Mouse (Mus musculus) hindbrain, embryonic 12.5 days (tissue): Measurements from ENCODE around the gene Nthl1. TPM values are rescaled to one million over a fixed set of nuclear protein-coding genes. Genes with fewer than 3 reads are reported as not detected.
A peak's percentile ranks its signal among the peaks of the same experiment; 100 is the strongest.

Experiments
- ATAC-seq: fragments of 200-750 bp; cut with Nextera tagmentation; 2 replicates; pipeline ENCODE4 v1.8.0; 2017; ENCODE audit warnings: moderate TSS enrichment; ENCODE audit not compliant: low FRiP score
- H3K27ac ChIP-seq: fragments of 300-500 bp; sonication (generic); 2 replicates; pipeline ENCODE4 v1.5.1; 2016; ENCODE audit warnings: mild to moderate bottlenecking
- H3K27me3 ChIP-seq: fragments of 300-500 bp; sonication (generic); 2 replicates; pipeline ENCODE4 v1.6.1; 2016; ENCODE audit warnings: mild to moderate bottlenecking
- H3K36me3 ChIP-seq: fragments of 300-500 bp; sonication (generic); 2 replicates; pipeline ENCODE4 v1.6.1; 2016; ENCODE audit warnings: mild to moderate bottlenecking
- H3K4me1 ChIP-seq: fragments of 300-500 bp; sonication (generic); 2 replicates; pipeline ENCODE4 v1.6.1; 2016
- H3K4me2 ChIP-seq: fragments of 300-500 bp; sonication (generic); replicated peaks from 2 replicates; pipeline ENCODE4 v1.6.1; 2016; ENCODE audit warnings: mild to moderate bottlenecking
- H3K4me3 ChIP-seq: fragments of 300-500 bp; sonication (generic); 2 replicates; pipeline ENCODE4 v1.5.1; 2016; ENCODE audit warnings: mild to moderate bottlenecking
- H3K9ac ChIP-seq: fragments of 300-500 bp; sonication (generic); 2 replicates; pipeline ENCODE4 v1.6.1; 2016; ENCODE audit warnings: mild to moderate bottlenecking, moderate library complexity
- H3K9me3 ChIP-seq: fragments of 300-500 bp; sonication (generic); replicated peaks from 2 replicates; pipeline ENCODE4 v1.6.1; 2016; ENCODE audit warnings: mild to moderate bottlenecking
- WGBS: fragments of 180-500 bp; shearing (Covaris S2); methylation state at CpG from one replicate; pipeline ENCODE4 v1.1.7; 2016; 5-methylcytosine and 5-hydroxymethylcytosine counted together
- polyA plus RNA-seq: library from polyadenylated mRNA; unstranded; fragments of >200 nt; fragmentation: Nextera tagmentation; extraction: Ambion mirVana; gene quantifications from 2 replicates; pipeline ENCODE4 v1.2.1, GENCODE M21; 2016

Nthl1 gene
- polyA plus RNA-seq, result 14.4 and 15.7 TPM in 2 replicates

DNA sequence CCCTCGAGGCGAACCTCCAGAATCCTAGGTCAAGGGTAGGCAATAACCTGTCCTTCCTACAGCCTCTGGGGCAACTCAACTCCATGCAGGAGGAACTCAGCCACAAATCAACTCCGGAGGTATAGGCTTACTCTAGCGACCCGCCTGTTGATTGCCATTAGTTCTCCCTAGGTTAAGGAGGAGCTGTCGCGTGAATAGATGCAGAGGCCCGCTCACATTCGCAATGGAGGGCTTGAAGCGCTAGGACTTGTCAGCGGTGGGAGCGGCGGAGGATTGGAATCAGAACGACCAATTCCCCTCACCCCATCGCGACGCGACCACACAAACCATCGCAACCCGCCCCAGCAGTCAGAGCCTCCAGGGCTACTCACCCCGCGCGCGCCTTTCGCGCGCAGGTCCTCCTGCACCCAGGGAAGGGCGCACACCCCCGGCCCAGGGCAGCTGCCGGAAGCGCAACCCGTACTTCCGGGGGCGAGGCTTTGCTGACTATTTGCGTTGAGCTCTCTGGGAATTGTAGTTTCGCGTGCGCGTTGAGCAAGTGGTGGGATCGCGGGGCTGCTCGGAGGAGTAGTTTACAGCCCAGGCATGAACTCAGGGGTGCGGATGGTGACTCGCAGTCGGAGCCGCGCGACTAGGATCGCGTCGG, at the start of gene Nthl1, which contains the start of gene Tsc2:
Gene Nthl1 (plus strand): TSS at position 514 of the 646 bp plus-strand sequence.
Gene Tsc2 (minus strand): TSS at position 464 of the 646 bp plus-strand sequence.
- WGBS, result 1% methylated on average over 51 of the region's 51 CpGs
- H3K9ac ChIP-seq, result peak within 1 kb of the TSS; percentile 79
- peak within 1 kb of the TSS; percentile 91 for H3K4me2 ChIP-seq
- peaks cover 32% of the 10 kb centered on the region for H3K36me3 ChIP-seq
- no peaks in the 10 kb centered on the region for H3K9me3 ChIP-seq
- ATAC-seq, result peak; percentile 86
- H3K4me3 ChIP-seq, result peak within 1 kb of the TSS; percentile 73
- peaks cover 15% of the 10 kb centered on the region for H3K4me1 ChIP-seq
- H3K27ac ChIP-seq, result peak within 1 kb of the TSS; percentile 79
- no peaks in the 10 kb centered on the region for H3K27me3 ChIP-seq

DNA sequence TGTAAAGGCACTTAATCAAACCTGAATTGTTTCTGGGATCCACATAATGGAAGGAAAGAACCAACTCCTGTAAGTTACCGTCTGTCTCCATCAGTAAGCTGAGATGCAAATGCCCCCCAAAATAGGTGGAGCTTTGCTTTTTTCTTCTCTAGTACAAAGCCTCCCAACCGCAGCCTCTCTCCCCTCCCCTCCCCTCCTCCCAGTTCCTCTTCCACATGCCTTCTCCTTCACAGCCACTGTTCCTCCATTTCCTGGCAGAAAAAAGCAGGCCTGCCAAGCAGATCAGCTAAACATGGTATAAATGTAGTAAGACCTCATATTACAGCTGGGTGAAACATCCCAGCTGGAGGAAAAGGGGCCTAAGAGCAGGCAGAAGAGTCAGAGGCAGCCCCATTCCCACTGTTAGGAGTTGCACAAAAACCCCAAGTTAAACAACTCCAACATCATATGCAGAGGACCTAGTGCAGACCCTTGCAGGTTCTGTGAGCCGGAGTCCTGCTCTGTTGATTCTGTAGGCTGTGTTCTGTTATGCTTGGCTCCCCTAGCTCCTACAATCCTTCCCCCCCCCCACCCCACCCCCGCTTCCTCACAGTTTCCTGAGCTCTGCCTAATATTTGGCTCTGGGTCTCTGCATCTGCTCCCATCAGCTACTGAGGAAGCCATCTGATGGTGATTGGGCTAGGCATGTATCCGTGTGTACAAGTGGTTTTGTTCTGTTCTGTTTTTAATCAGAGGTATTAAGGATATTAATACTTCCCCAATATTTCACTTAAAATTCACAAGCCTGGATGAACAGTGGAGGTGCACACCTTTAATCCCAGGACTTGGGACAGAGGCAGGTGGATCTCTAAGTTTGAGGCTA, 48.6 kb upstream of the Nthl1 start:
- Histone ChIP-seq H3K4me1 (no peaks in the 10 kb centered on the region), H3K27me3 (no peaks in the 10 kb centered on the region), H3K4me2 (no peak overlapping the region), H3K36me3 (peaks cover 84% of the 10 kb centered on the region), H3K9ac (no peak overlapping the region), H3K4me3 (no peak overlapping the region), H3K9me3 (no peaks in the 10 kb centered on the region), H3K27ac (no peak overlapping the region)
- ATAC-seq, result no peak
- 68% methylated on average over 5 of the region's 5 CpGs for WGBS

DNA sequence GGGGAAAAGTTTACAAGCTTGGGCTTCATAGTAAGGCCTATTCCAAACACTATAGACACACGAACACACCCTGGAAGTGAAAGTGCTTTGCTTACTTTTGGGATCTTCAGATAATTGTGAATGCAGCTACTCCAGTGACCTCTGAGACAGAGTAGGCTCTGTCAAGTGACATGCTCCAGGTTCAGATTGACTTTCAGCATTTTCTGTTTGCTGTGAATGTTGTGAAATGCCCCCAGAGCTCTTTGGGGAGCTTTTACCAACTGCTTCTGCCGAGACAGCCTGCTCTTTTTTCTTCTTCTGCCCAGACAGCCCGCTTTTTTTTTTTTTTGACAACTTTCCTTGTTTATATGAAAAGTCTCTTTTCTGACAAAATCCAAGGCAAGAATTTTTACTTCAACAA, 48.0 kb upstream of the Nthl1 start:
- H3K4me1 ChIP-seq, result no peaks in the 10 kb centered on the region
- no peak overlapping the region for H3K27ac ChIP-seq
- WGBS, result 81% methylated on average over 3 of the region's 3 CpGs

DNA sequence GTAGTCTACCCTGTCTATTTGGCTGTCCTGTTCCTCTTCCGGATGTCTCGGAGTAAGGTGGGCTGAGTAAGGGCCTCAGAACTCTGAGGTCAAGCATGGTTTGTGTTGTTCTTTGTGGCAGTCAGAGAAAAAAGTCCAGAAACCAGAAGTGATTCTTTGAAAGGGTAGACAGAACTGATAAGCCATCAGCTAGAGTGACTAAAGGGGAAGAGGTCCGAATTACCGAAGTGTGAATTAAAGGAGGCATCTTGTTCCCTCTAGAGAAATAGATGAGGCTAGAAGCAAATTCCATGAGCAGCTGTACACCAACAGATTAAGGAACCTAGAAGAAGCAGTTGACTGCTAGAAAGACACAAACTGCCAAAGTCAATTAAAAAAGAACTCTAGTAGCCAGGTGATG, 45.9 kb upstream of the Nthl1 start:
- Histone ChIP-seq H3K36me3 (peaks cover 79% of the 10 kb centered on the region), H3K9me3 (no peaks in the 10 kb centered on the region), H3K9ac (no peak overlapping the region), H3K4me2 (no peak overlapping the region), H3K4me1 (no peaks in the 10 kb centered on the region), H3K4me3 (no peak overlapping the region), H3K27ac (no peak overlapping the region), H3K27me3 (no peaks in the 10 kb centered on the region)
- 93% methylated on average over 4 of the region's 4 CpGs for WGBS
- no peak for ATAC-seq

More for the DNA sequence above, 48.0 kb upstream of the Nthl1 start:
- Histone ChIP-seq H3K27me3 (no peaks in the 10 kb centered on the region), H3K4me3 (no peak overlapping the region), H3K36me3 (peaks cover 83% of the 10 kb centered on the region), H3K4me2 (no peak overlapping the region), H3K9ac (no peak overlapping the region), H3K9me3 (no peaks in the 10 kb centered on the region)
- no peak for ATAC-seq

DNA sequence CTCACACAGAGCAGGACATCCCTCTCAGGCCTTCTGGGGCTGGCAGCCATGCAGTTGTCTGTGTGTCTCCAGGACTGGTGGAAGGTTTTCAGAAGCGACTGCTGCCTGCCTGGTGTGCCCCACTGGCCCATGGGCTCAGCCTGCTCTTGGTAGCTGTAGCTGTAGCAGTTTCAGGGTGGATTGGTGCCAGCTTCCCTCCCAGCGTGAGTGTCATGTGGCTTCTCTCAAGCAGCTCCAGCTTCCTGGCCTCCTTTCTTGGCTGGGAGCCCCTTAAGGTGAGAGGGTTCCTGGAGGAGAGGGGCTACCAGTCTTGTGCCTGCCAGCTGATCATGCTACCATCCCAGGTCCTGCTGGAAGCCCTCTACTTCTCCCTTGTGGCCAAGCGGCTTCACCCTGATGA, 41.5 kb upstream of the Nthl1 start:
- no peaks in the 10 kb centered on the region for H3K4me1 ChIP-seq
- 93% methylated on average over 3 of the region's 3 CpGs for WGBS
- no peak overlapping the region for H3K4me3 ChIP-seq
- no peak overlapping the region for H3K9ac ChIP-seq
- H3K27ac ChIP-seq, result no peak overlapping the region
- no peak overlapping the region for H3K4me2 ChIP-seq
- H3K36me3 ChIP-seq, result peaks cover 90% of the 10 kb centered on the region
- H3K27me3 ChIP-seq, result no peaks in the 10 kb centered on the region
- no peaks in the 10 kb centered on the region for H3K9me3 ChIP-seq
- ATAC-seq, result no peak

DNA sequence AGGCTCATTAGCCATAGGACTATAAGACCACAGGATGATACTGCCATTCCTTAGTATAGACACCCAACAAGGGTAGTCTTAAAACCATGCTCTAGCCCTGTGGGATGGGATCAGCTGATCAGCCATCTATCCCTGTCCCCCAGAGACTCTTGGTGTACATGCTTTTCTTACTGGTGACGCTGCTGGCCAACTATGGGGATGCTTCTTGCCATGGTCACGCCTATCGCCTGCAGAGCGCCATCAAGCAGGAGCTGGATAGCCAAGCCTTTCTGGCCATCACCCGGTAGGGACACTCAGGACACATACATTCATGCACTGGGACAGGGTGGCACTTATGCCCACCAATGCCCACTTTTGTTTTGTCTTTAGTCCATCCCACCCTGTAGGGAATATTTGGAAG, 40.8 kb upstream of the Nthl1 start:
- 95% methylated on average over 5 of the region's 5 CpGs for WGBS
- peaks cover 90% of the 10 kb centered on the region for H3K36me3 ChIP-seq
- H3K9ac ChIP-seq, result no peak overlapping the region
- H3K27ac ChIP-seq, result no peak overlapping the region
- ATAC-seq, result no peak
- no peak overlapping the region for H3K4me2 ChIP-seq
- no peak overlapping the region for H3K4me3 ChIP-seq
- no peaks in the 10 kb centered on the region for H3K9me3 ChIP-seq
- H3K27me3 ChIP-seq, result no peaks in the 10 kb centered on the region
- no peaks in the 10 kb centered on the region for H3K4me1 ChIP-seq

DNA sequence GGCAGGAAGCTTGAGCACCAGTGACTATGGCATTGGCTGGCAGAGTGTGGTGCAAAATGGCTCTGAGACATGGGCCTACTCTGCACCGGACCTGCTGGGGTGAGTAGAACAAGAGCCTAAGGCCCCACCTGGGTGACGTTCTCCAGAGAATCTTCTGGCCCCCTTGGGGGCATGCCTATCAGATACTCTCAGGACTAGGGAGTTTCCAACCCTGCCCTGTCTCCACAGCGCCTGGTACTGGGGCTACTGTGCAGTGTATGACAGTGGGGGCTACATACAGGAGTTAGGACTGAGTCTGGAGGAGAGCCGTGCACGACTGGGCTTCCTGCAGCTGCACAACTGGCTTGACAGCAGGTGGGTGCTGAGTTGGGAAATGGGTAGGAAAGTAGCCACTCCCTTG, 39.2 kb upstream of the Nthl1 start:
- H3K4me1 ChIP-seq, result no peaks in the 10 kb centered on the region
- H3K4me3 ChIP-seq, result no peak overlapping the region
- 81% methylated on average over 5 of the region's 5 CpGs for WGBS
- H3K9ac ChIP-seq, result no peak overlapping the region
- no peak overlapping the region for H3K27ac ChIP-seq
- no peaks in the 10 kb centered on the region for H3K9me3 ChIP-seq
- H3K27me3 ChIP-seq, result no peaks in the 10 kb centered on the region
- H3K36me3 ChIP-seq, result peaks cover 90% of the 10 kb centered on the region
- no peak for ATAC-seq
- H3K4me2 ChIP-seq, result no peak overlapping the region

DNA sequence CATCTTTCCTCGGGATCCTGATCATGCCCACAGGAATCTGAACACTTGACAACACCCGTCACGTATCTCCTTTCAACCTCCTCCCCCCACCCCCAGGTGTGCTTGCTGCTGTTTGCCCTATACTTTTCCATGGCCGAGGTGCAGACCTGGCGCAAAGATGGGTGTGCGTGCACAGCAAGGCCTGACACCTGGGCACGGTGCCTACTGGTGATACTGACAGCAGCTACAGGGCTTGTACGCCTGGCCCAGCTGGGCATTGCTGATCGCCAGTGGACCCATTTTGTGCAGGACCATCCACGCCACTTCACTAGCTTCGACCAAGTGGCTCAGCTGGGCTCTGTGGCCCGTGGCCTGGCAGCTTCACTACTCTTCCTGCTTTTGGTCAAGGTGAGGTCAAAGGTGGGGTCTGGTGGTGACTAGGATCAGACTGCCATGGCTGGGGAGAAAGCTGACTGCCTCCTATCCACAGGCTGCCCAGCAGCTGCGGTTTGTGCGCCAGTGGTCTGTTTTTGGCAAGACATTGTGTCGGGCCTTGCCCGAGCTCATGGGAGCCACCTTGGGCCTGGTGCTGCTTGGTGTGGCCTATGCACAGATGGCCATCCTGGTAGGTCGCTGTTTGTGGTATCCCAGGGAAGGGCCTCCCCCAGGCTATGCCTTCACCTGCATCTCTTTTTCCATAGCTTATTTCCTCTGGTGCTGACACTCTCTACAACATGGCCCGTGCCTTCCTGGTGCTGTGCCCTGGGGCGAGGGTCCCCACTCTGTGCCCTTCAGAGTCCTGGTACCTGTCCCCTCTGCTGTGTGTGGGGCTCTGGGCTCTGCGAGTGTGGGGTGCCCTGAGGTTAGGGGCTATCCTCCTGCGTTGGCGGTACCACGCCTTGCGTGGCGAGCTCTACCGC, 38.2 kb upstream of the Nthl1 start:
- Histone ChIP-seq H3K9ac (no peak overlapping the region), H3K27me3 (no peaks in the 10 kb centered on the region), H3K36me3 (peaks cover 95% of the 10 kb centered on the region), H3K4me2 (no peak overlapping the region), H3K4me3 (no peak overlapping the region), H3K4me1 (no peaks in the 10 kb centered on the region), H3K27ac (no peak overlapping the region), H3K9me3 (no peaks in the 10 kb centered on the region)
- ATAC-seq, result no peak
- 92% methylated on average over 26 of the region's 26 CpGs for WGBS

DNA sequence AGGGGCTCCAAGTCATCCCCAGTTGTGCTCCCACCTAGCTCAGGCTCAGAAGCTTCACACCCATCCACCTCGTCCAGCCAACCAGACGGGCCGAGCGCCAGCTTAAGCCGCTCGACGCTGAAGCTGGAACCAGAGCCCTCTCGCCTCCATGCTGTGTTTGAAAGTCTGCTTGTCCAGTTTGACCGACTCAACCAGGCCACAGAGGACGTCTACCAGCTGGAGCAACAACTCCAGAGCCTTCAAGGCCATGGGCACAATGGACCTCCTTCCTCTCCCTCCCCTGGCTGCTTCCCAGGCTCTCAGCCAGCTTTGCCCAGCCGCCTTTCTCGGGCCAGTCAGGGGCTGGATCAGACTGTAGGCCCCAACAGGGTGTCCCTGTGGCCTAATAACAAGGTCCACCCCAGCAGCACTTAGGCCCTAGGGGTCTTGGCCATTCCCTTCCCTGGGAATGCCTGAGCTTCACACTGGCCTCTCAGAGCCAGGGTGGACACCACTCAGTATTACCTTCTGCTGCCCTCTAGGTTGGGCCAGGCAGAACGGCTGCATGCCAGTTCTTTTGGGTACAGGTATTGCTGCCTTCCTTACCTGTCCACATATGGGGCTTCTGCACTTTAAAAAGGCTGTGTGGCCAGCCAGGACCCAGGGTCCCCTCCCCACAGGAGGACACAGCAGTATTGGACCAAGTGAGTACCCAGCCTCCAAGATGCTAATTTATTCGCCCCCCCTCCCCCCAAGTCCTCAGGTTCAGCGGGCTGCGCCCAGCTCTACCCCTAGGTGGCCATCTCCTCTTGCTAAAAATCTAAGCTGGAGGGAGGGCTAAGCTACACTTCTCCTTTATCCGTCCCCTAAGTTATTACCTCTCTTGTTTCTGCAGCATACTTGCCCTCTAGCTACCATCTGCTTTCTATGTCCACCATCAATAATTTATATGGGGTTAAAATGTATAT, 37.1 kb upstream of the Nthl1 start:
- Histone ChIP-seq H3K9ac (no peak overlapping the region), H3K4me1 (no peaks in the 10 kb centered on the region), H3K27ac (0 out of 2 replicates have a peak overlapping the region, but pooled peaks have one; percentile 23), H3K9me3 (no peaks in the 10 kb centered on the region), H3K4me2 (no peak overlapping the region), H3K4me3 (no peak overlapping the region), H3K27me3 (no peaks in the 10 kb centered on the region), H3K36me3 (peaks cover 98% of the 10 kb centered on the region)
- no peak for ATAC-seq
- WGBS, result 76% methylated on average over 17 of the region's 17 CpGs

DNA sequence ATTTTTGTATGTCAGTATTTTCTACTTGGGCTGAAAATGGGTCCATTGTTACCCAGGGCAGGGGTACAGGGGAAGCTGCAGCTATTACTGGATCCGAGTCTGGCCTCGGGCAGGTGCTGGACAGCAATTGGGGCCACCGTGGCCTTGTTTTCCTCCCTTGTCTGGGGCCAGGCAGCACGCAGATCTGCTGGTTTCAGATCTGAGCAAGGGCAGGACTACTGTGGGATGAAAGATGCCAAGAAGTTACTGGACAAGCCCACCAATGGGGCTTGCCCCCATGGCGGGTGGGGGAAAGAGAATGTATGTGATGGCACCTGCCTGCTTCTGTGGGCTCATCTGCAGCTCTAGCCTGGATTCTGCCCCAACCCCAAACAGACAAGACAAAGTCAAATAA, 36.4 kb upstream of the Nthl1 start:
- ATAC-seq, result no peak
- 73% methylated on average over 5 of the region's 5 CpGs for WGBS
- Histone ChIP-seq H3K9ac (no peak overlapping the region), H3K27me3 (no peaks in the 10 kb centered on the region), H3K4me2 (no peak overlapping the region), H3K27ac (no peak overlapping the region), H3K4me3 (no peak overlapping the region), H3K36me3 (peaks cover 98% of the 10 kb centered on the region), H3K4me1 (no peaks in the 10 kb centered on the region), H3K9me3 (no peaks in the 10 kb centered on the region)

DNA sequence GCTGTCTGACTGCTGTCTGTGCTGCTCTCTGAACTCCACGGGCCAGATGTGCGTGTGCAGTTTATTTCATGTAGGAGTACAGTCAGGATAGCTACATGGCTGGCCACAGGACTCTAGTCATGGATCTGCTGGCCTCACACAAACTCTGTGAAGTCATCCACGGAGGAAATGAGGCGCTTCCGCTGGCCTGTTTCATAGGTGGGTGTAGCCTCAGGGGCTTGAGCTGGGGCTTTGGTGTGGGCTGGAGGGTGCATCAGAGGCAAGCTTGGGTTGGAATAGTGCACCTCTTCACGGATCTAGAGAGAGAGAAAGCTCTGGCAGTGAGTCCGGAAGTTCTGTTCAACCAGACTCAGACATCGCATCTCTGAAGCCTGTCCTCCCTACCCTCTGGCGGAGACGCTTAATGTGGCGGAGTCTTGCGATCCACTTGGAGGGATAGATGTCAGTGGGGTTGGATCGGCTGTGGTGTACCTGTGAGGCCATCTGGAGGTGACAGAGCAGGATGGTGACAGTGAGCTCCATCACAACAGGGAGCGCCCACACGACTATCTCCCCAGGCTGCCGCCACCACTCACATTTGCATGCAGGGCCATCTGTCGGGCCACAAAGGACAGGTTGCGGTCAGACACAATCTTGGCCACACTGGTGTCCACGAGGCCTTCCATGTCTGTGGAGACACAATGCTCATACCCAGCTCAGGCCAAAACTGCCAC, 35.9 kb upstream of the Nthl1 start:
- no peaks in the 10 kb centered on the region for H3K4me1 ChIP-seq
- H3K27ac ChIP-seq, result no peak overlapping the region
- WGBS, result 89% methylated on average over 19 of the region's 19 CpGs
- H3K4me3 ChIP-seq, result no peak overlapping the region
- no peak for ATAC-seq
- no peak overlapping the region for H3K9ac ChIP-seq
- no peak overlapping the region for H3K4me2 ChIP-seq
- H3K27me3 ChIP-seq, result no peaks in the 10 kb centered on the region
- no peaks in the 10 kb centered on the region for H3K9me3 ChIP-seq
- H3K36me3 ChIP-seq, result peaks cover 98% of the 10 kb centered on the region
